Mouse (Mus musculus): ENCODE results near the gene 6430531B16Rik.

DNA sequence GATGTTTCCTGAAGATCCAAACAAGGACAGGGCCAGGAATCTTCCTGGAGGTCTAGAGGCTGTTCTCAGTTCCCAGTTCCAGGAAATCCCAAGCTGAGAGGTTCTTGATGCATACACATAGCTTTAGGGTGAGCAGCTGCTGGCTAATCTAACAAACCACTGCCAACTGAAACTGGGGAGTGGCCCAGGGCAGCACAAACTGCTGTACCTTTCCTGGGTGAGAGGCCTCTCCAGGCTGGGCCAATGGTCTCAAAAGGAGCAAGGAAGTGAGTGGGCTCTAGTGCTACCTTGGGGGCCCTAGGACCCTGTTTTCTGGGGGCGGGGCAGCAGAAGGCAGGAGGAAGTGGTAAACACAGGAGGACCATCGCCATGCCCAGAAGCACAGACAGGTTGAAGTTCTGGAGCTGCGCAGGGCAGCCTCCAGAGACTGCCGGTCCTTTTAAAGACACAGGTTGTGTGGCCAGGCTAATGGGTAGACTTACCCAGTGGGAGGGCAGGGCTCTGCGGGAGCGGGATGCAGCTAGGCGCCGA lies 12.4 kb upstream of the 6430531B16Rik start:
- TF ChIP-seq EP300 (IDR thresholded peaks at IDR 0.05; ENCODE audit: insufficient read depth, low read depth, low read length) (no peak), POLR2A (IDR thresholded peaks at IDR 0.05; ENCODE audit: insufficient read depth, low read depth, low read length) (no peak), CTCF (IDR thresholded peaks at IDR 0.05) (no peak)
